Mouse (Mus musculus): Measurements from ENCODE around the gene Zfp961.
"Not testable (repeated sequence)": the region's sequence is repeated elsewhere in the genome, so short reads cannot be mapped to it uniquely, and the experiment has no call there.

Gene Zfp961

GRCm38 (mm10) chr8:71950482-71951221 is at the start of gene Zfp961:
Gene Zfp961 (plus strand): TSS chr8:71951038.
- DNase-seq = peak; percentile 99

- not testable (repeated sequence) for DNase-seq
These were observed 47.8 kb upstream of the Zfp961 start for GRCm38 (mm10) chr8:71903084-71903483.

GRCm38 (mm10) chr8:71906809-71907208 is 44.0 kb upstream of the Zfp961 start:
- no peak for DNase-seq

- DNase-seq = peak; percentile 29
These were observed 43.0 kb upstream of the Zfp961 start for GRCm38 (mm10) chr8:71907798-71908257.

GRCm38 (mm10) chr8:71908309-71909261 is 42.3 kb upstream of the Zfp961 start, which contains the start of the genes Zfp882 and Zfp617:
Gene Zfp882 (plus strand): TSS chr8:71908608.
Gene Zfp617 (plus strand): TSS chr8:71908635.
- DNase-seq = peak; percentile 90

GRCm38 (mm10) chr8:71912286-71912685 is 38.6 kb upstream of the Zfp961 start:
- DNase-seq = no peak

GRCm38 (mm10) chr8:71922567-71923401 is 28.1 kb upstream of the Zfp961 start:
- peak; percentile 91 for DNase-seq

GRCm38 (mm10) chr8:71925791-71926190 is 25.0 kb upstream of the Zfp961 start:
- no peak for DNase-seq

GRCm38 (mm10) chr8:71926551-71926950 is 24.3 kb upstream of the Zfp961 start:
- DNase-seq = no peak

GRCm38 (mm10) chr8:71927779-71928178 is 23.1 kb upstream of the Zfp961 start:
- no peak for DNase-seq

- DNase-seq = not testable (repeated sequence)
These were observed 12.8 kb upstream of the Zfp961 start for GRCm38 (mm10) chr8:71938037-71938436.

- DNase-seq = no peak
These were observed 10.3 kb upstream of the Zfp961 start for GRCm38 (mm10) chr8:71940293-71941208.

- no peak for DNase-seq
These were observed 9.1 kb upstream of the Zfp961 start for GRCm38 (mm10) chr8:71941776-71942175.

- DNase-seq = no peak
These were observed 2.2 kb upstream of the Zfp961 start for GRCm38 (mm10) chr8:71948624-71949023.

GRCm38 (mm10) chr8:71951436-71952161 is 761 bp downstream of the Zfp961 start:
- peak; percentile 28 for DNase-seq

- DNase-seq = no peak
These were observed 1.7 kb downstream of the Zfp961 start for GRCm38 (mm10) chr8:71952489-71952888.

- not testable (repeated sequence) for DNase-seq
These were observed 2.3 kb downstream of the Zfp961 start for GRCm38 (mm10) chr8:71952961-71953700.

GRCm38 (mm10) chr8:71954666-71955065 is 3.8 kb downstream of the Zfp961 start:
- no peak for DNase-seq

GRCm38 (mm10) chr8:71960483-71960882 is 9.6 kb downstream of the Zfp961 start:
- no peak for DNase-seq

GRCm38 (mm10) chr8:71961796-71962195 is 11.0 kb downstream of the Zfp961 start:
- DNase-seq = no peak

Measured in thymus, postnatal 4 days (tissue).